Mouse (Mus musculus) testis, adult 2 months (tissue): Measurements from ENCODE around the gene Stt3a.

Source experiments
- CTCF ChIP-seq: fragments of 200-500 bp; IDR thresholded peaks from 2 replicates; pipeline ENCODE4 v1.5.1; 2012; ENCODE audit warnings: low read depth, mild to moderate bottlenecking, inconsistent platforms, low read length, moderate library complexity; ENCODE audit not compliant: control insufficient read depth, insufficient read depth, insufficient replicate concordance
- POLR2A ChIP-seq: fragments of 200-500 bp; IDR thresholded peaks from 2 replicates; pipeline ENCODE4 v1.6.1; 2012; ENCODE audit warnings: low read depth, mild to moderate bottlenecking, inconsistent platforms, low read length, moderate library complexity; ENCODE audit not compliant: control insufficient read depth

DNA sequence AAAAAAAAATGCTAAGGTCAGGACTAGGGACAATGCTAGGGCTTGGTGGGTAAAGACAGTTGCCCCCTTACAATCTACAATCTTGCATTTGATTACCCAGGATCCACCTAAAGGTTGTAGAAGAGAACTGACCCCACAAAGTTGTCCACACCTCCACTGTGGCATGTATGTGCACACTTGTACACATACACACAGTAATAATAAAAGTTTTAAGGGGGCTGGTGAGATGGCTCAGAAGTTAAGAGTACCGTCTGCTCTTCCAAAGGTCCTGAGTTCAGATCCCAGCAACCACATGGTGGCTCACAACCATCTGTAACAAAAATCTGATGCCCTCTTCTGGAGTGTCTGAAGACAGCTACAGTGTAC lies 1.6 kb upstream of the Stt3a start:
- TF ChIP-seq POLR2A (no peak), CTCF (no peak)
